Mouse (Mus musculus) embryonic stem cell, embryonic (primary cell): ENCODE data around the gene Btbd2.

ENCODE experiments used
- CTCF ChIA-PET, 4 experiments: fragments of 300-600 bp in 2 of 4; fragments of 350-600 bp in 2 of 4; sonication (Branson Sonifier 250); formaldehyde crosslinking; loops; one replicate each; lab custom pipeline; 2022; ENCODE audit warnings: inconsistent platforms in 2 of 4; lab: Charles Lee
- POLR2A ChIA-PET, 4 experiments: fragments of 300-600 bp in 2 of 4; fragments of 350-600 bp in 2 of 4; sonication (Branson Sonifier 250); formaldehyde crosslinking; loops; one replicate each; lab custom pipeline; 2022; ENCODE audit warnings: antibody characterized with exemption in 4 of 4, inconsistent platforms in 1 of 4; lab: Charles Lee

Gene Btbd2

GRCm38 (mm10) chr10:80656863-80657623 lies at the start of gene Btbd2:
Gene Btbd2, minus strand, starts transcription at chr10:80657071.
- POLR2A ChIA-PET, result interaction anchor here in 3 of 4 experiments (0.7 to 33.3 kb wide), 16 partner anchors 15 to 224 kb away, joined by 3 to 944 read pairs (median 5); partner anchors contain the start of genes Csnk1g2 (in 2 of the 3), Mknk2 (in 2 of the 3), Abhd17a (in 1 of the 3) and Ap3d1 (in 1 of the 3)

GRCm38 (mm10) chr10:80705479-80705878 lies 48.6 kb upstream of the Btbd2 start:
- CTCF ChIA-PET, result interaction anchor here in 1 of 4 experiments (0.6 kb wide), 1 partner anchor 167 kb away, joined by 3 read pairs; no protein-coding TSS in a partner anchor
- POLR2A ChIA-PET, result interaction anchor here in 3 of 4 experiments (0.5 to 9.4 kb wide), 19 partner anchors 9 to 1239 kb away, joined by 3 to 124 read pairs (median 3); partner anchors contain the start of genes Mknk2 (in 2 of the 3), Ap3d1 (in 1 of the 3) and Rexo1 (in 1 of the 3)

More at GRCm38 (mm10) chr10:80656863-80657623, at the start of gene Btbd2:
- CTCF ChIA-PET, result interaction anchor here in 3 of 4 experiments (0.7 to 5.3 kb wide), 8 partner anchors 19 to 118 kb away, joined by 3 to 74 read pairs (median 4); partner anchors contain the start of genes Abhd17a (in 1 of the 3), Atp8b3 (in 1 of the 3), Klf16 (in 1 of the 3) and Mknk2 (in 1 of the 3)

GRCm38 (mm10) chr10:80705033-80705432 lies 48.2 kb upstream of the Btbd2 start:
- POLR2A ChIA-PET, result interaction anchor here in 2 of 4 experiments (0.5 to 9.4 kb wide), 11 partner anchors 9 to 1239 kb away, joined by 3 to 124 read pairs (median 4); partner anchors contain the start of gene Mknk2 (in 2 of the 2)
- CTCF ChIA-PET, result no interaction called here

GRCm38 (mm10) chr10:80704418-80704817 lies 47.5 kb upstream of the Btbd2 start:
- CTCF ChIA-PET, result interaction anchor here in 1 of 4 experiments (0.5 kb wide), 1 partner anchor 288 kb away, joined by 3 read pairs; no protein-coding TSS in a partner anchor
- POLR2A ChIA-PET, result interaction anchor here in 2 of 4 experiments (0.6 to 9.4 kb wide), 10 partner anchors 10 to 649 kb away, joined by 3 to 124 read pairs (median 9); partner anchors contain the start of genes Ap3d1 (in 2 of the 2) and Mknk2 (in 2 of the 2)

GRCm38 (mm10) chr10:80703643-80704042 lies 46.8 kb upstream of the Btbd2 start:
- ChIA-PET CTCF (interaction anchor here in 2 of 4 experiments (1.0 to 1.5 kb wide), 3 partner anchors 42 to 50 kb away, joined by 3 to 4 read pairs (median 3); no protein-coding TSS in a partner anchor), POLR2A (interaction anchor here in 3 of 4 experiments (0.6 to 9.4 kb wide), 31 partner anchors 8 to 649 kb away, joined by 3 to 124 read pairs (median 6); partner anchors contain the start of genes Abhd17a (in 2 of the 3), Ap3d1 (in 2 of the 3), Mknk2 (in 2 of the 3) and Atp8b3 (in 1 of the 3))

GRCm38 (mm10) chr10:80702536-80703390 lies 45.9 kb upstream of the Btbd2 start:
- CTCF ChIA-PET, result interaction anchor here in 3 of 4 experiments (0.5 to 1.5 kb wide), 19 partner anchors 15 to 312 kb away, joined by 3 to 5 read pairs (median 4); partner anchors contain the start of genes Gadd45b (in 1 of the 3) and Gng7 (in 1 of the 3)
- POLR2A ChIA-PET, result interaction anchor here (0.6 to 9.4 kb wide), 77 partner anchors 8 to 598 kb away, joined by 3 to 124 read pairs (median 4); partner anchors contain the start of genes Ap3d1 (in 3 of the 4), Abhd17a (in 2 of the 4), Csnk1g2 (in 2 of the 4) and Gadd45b (in 2 of the 4)

- ChIA-PET CTCF (interaction anchor here in 3 of 4 experiments (0.5 to 1.5 kb wide), 17 partner anchors 14 to 313 kb away, joined by 3 to 5 read pairs (median 4); partner anchors contain the start of genes Gadd45b (in 1 of the 3) and Gng7 (in 1 of the 3)), POLR2A (interaction anchor here (0.6 to 9.4 kb wide), 70 partner anchors 10 to 597 kb away, joined by 3 to 124 read pairs (median 4); partner anchors contain the start of genes Ap3d1 (in 3 of the 4), Abhd17a (in 2 of the 4), Map2k2 (in 2 of the 4) and Mknk2 (in 2 of the 4))
Measured at GRCm38 (mm10) chr10:80701721-80702535, 45.1 kb upstream of the Btbd2 start, which contains the start of the genes Mob3a and Izumo4. Gene Mob3a, minus strand, starts transcription at chr10:80701977. Gene Izumo4, plus strand, starts transcription at chr10:80702184.

- POLR2A ChIA-PET, result interaction anchor here in 3 of 4 experiments (0.5 to 10.4 kb wide), 9 partner anchors 8 to 320 kb away, joined by 3 to 141 read pairs (median 3); partner anchors contain the start of gene Mknk2 (in 1 of the 3)
- CTCF ChIA-PET, result interaction anchor here (0.5 to 1.5 kb wide), 8 partner anchors 40 to 1019 kb away, joined by 3 to 5 read pairs (median 3); partner anchors contain the start of gene Cdc34 (in 1 of the 4)
Measured at GRCm38 (mm10) chr10:80700732-80701131, 43.9 kb upstream of the Btbd2 start.

- POLR2A ChIA-PET, result interaction anchor here in 2 of 4 experiments (0.9 to 10.4 kb wide), 6 partner anchors 10 to 121 kb away, joined by 3 to 141 read pairs (median 6); partner anchors contain the start of genes Mknk2 (in 2 of the 2) and Abhd17a (in 1 of the 2)
Measured at GRCm38 (mm10) chr10:80700038-80700504, 43.2 kb upstream of the Btbd2 start.

GRCm38 (mm10) chr10:80698605-80699004 lies 41.7 kb upstream of the Btbd2 start:
- ChIA-PET POLR2A (interaction anchor here in 3 of 4 experiments (0.7 to 10.4 kb wide), 11 partner anchors 11 to 408 kb away, joined by 3 to 141 read pairs (median 3); partner anchors contain the start of genes Mknk2 (in 2 of the 3), Csnk1g2 (in 1 of the 3) and Map2k2 (in 1 of the 3)), CTCF (interaction anchor here in 3 of 4 experiments (0.5 to 1.5 kb wide), 5 partner anchors 11 to 322 kb away, joined by 3 to 4 read pairs (median 3); no protein-coding TSS in a partner anchor)

More at GRCm38 (mm10) chr10:80700038-80700504, 43.2 kb upstream of the Btbd2 start:
- CTCF ChIA-PET, result interaction anchor here in 1 of 4 experiments (0.9 to 1.5 kb wide), 2 partner anchors 13 to 122 kb away, joined by 4 read pairs; no protein-coding TSS in a partner anchor

- POLR2A ChIA-PET, result interaction anchor here in 3 of 4 experiments (0.7 to 10.4 kb wide), 9 partner anchors 10 to 114 kb away, joined by 3 to 141 read pairs (median 3); partner anchors contain the start of genes Mknk2 (in 2 of the 3) and Csnk1g2 (in 1 of the 3)
Measured at GRCm38 (mm10) chr10:80697812-80698211, 40.9 kb upstream of the Btbd2 start.

GRCm38 (mm10) chr10:80697393-80697787 lies 40.5 kb upstream of the Btbd2 start:
- ChIA-PET POLR2A (interaction anchor here in 3 of 4 experiments (0.6 to 10.4 kb wide), 10 partner anchors 9 to 107 kb away, joined by 3 to 141 read pairs (median 3); partner anchors contain the start of genes Mknk2 (in 2 of the 3) and Abhd17a (in 1 of the 3)), CTCF (interaction anchor here (0.5 to 1.5 kb wide), 6 partner anchors 36 to 294 kb away, joined by 3 to 5 read pairs (median 3); partner anchors contain the start of gene Klf16 (in 1 of the 4))

More at GRCm38 (mm10) chr10:80697812-80698211, 40.9 kb upstream of the Btbd2 start:
- CTCF ChIA-PET, result interaction anchor here in 2 of 4 experiments (1.2 to 1.5 kb wide), 2 partner anchors 11 to 38 kb away, joined by 3 to 4 read pairs; no protein-coding TSS in a partner anchor

- CTCF ChIA-PET, result interaction anchor here (0.5 to 1.9 kb wide), 10 partner anchors 9 to 294 kb away, joined by 3 to 7 read pairs (median 3); partner anchors contain the start of genes Klf16 (in 1 of the 4) and Rexo1 (in 1 of the 4)
- POLR2A ChIA-PET, result interaction anchor here (0.6 to 10.4 kb wide), 20 partner anchors 9 to 135 kb away, joined by 3 to 141 read pairs (median 3); partner anchors contain the start of genes Mknk2 (in 2 of the 4), Abhd17a (in 1 of the 4), Ap3d1 (in 1 of the 4) and Rexo1 (in 1 of the 4)
Measured at GRCm38 (mm10) chr10:80696502-80697392, 39.9 kb upstream of the Btbd2 start.
